Mouse (Mus musculus): ENCODE measurements at regions not wholly inside any gene's neighbourhood (a gene's known extent, or its start where the extent isn't known, plus 50 kb on each side); places are given as distances from the start of the nearest gene placed in this dataset.

GRCm38 (mm10) chr12:110207246-110207852 lies 71.5 kb upstream of the Dio3 start:
- H3K9ac ChIP-seq (ENCODE audit: low read depth, low read length) = no peak overlapping the region
- peaks cover 34% of the 10 kb centered on the region for H3K4me1 ChIP-seq (ENCODE audit: control insufficient read depth, insufficient read depth, low read length)
- ATAC-seq = no peak
- H3K9me3 ChIP-seq (ENCODE audit: control insufficient read depth, low read length) = no peaks in the 10 kb centered on the region
- H3K4me3 ChIP-seq (ENCODE audit: low read length) = no peak overlapping the region
- WGBS = 40% methylated on average over 9 of the region's 9 CpGs
- no peaks in the 10 kb centered on the region for H3K36me3 ChIP-seq (ENCODE audit: control insufficient read depth, insufficient read depth, low read length)
- no peaks in the 10 kb centered on the region for H3K27me3 ChIP-seq (replicated peaks; ENCODE audit: control insufficient read depth, insufficient read depth, low read length)
- no peak overlapping the region for H3K4me2 ChIP-seq (ENCODE audit: low read depth, low read length)
- H3K27ac ChIP-seq (ENCODE audit: low read length) = no peak overlapping the region

DNA sequence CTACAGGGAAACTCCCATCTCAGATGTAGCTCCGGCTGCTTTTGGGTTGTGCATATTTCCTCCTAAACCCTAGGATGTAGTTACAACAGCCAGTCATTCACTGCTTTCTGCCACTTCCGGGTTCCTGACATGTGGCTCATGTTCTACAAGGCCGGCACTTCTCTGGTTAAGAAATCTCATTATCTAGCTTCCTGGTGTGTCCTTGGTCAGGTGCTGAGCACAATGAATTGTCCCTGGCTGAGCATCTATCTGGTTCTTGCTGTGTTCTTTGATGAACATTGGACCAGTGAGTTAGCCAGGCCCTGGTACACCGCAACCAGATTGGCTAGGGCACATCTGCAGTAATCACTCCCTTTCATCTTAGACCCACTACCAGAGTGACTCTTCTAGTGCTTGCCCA lies 66.2 kb upstream of the Dio3 start:
- H3K4me2 ChIP-seq (ENCODE audit: low read depth, low read length) = no peak overlapping the region
- H3K4me3 ChIP-seq (ENCODE audit: low read length) = no peak overlapping the region
- ATAC-seq = peak; percentile 75
- peaks cover 6% of the 10 kb centered on the region; the same call in 1 of the 2 replicates for H3K4me1 ChIP-seq (ENCODE audit: control insufficient read depth, insufficient read depth, low read length)
- H3K36me3 ChIP-seq (ENCODE audit: control insufficient read depth, insufficient read depth, low read length) = no peaks in the 10 kb centered on the region
- no peak overlapping the region for H3K27ac ChIP-seq (ENCODE audit: low read length)
- WGBS = 60% methylated on average over 4 of the region's 4 CpGs
- no peaks in the 10 kb centered on the region for H3K27me3 ChIP-seq (replicated peaks; ENCODE audit: control insufficient read depth, insufficient read depth, low read length)
- H3K9ac ChIP-seq (ENCODE audit: low read depth, low read length) = no peak overlapping the region
- H3K9me3 ChIP-seq (ENCODE audit: control insufficient read depth, low read length) = no peaks in the 10 kb centered on the region

GRCm38 (mm10) chr12:110214833-110215232 lies 64.0 kb upstream of the Dio3 start:
- no peak overlapping the region for H3K4me2 ChIP-seq (ENCODE audit: low read depth, low read length)
- WGBS = 31% methylated on average over 8 of the region's 8 CpGs
- peaks cover 6% of the 10 kb centered on the region; the same call in 1 of the 2 replicates for H3K4me1 ChIP-seq (ENCODE audit: control insufficient read depth, insufficient read depth, low read length)
- H3K4me3 ChIP-seq (ENCODE audit: low read length) = no peak overlapping the region
- no peak overlapping the region for H3K27ac ChIP-seq (ENCODE audit: low read length)
- no peaks in the 10 kb centered on the region for H3K9me3 ChIP-seq (ENCODE audit: control insufficient read depth, low read length)
- H3K27me3 ChIP-seq (replicated peaks; ENCODE audit: control insufficient read depth, insufficient read depth, low read length) = no peaks in the 10 kb centered on the region
- ATAC-seq = peak; percentile 9; the same call in 1 of the 2 replicates
- no peaks in the 10 kb centered on the region for H3K36me3 ChIP-seq (ENCODE audit: control insufficient read depth, insufficient read depth, low read length)
- H3K9ac ChIP-seq (ENCODE audit: low read depth, low read length) = no peak overlapping the region

GRCm38 (mm10) chr12:110215311-110215710 lies 63.6 kb upstream of the Dio3 start:
- H3K4me3 ChIP-seq (ENCODE audit: low read length) = no peak overlapping the region
- H3K27ac ChIP-seq (ENCODE audit: low read length) = no peak overlapping the region
- H3K4me2 ChIP-seq (ENCODE audit: low read depth, low read length) = no peak overlapping the region
- H3K9me3 ChIP-seq (ENCODE audit: control insufficient read depth, low read length) = no peaks in the 10 kb centered on the region
- H3K9ac ChIP-seq (ENCODE audit: low read depth, low read length) = no peak overlapping the region
- 58% methylated on average over 6 of the region's 6 CpGs for WGBS
- peaks cover 6% of the 10 kb centered on the region; the same call in 1 of the 2 replicates for H3K4me1 ChIP-seq (ENCODE audit: control insufficient read depth, insufficient read depth, low read length)
- no peaks in the 10 kb centered on the region for H3K27me3 ChIP-seq (replicated peaks; ENCODE audit: control insufficient read depth, insufficient read depth, low read length)
- ATAC-seq = peak; percentile 14; the same call in 1 of the 2 replicates
- no peaks in the 10 kb centered on the region for H3K36me3 ChIP-seq (ENCODE audit: control insufficient read depth, insufficient read depth, low read length)

DNA sequence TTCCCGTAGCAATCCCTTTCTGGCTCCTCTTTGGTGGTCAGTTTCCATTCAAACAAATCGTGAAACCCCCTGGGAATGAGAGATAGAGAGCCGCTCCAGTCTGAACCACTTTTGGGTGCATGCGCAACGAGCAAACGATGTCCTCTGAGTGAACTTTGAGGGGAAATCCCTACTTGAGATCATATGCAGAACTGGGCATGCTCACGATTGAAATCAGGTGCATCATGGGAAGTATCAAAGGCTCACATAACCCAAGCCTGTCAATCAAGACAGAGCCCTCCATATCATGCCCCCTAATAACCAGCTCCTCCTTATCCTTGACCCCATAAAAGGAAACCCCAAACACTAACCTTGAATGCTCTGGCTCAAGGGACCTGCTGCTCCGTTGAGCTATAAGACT lies 59.1 kb upstream of the Dio3 start:
- ATAC-seq = no peak
- Histone ChIP-seq H3K4me2 (ENCODE audit: low read depth, low read length) (no peak overlapping the region), H3K27ac (ENCODE audit: low read length) (no peak overlapping the region), H3K36me3 (ENCODE audit: control insufficient read depth, insufficient read depth, low read length) (no peaks in the 10 kb centered on the region), H3K4me1 (ENCODE audit: control insufficient read depth, insufficient read depth, low read length) (peaks cover 6% of the 10 kb centered on the region; the same call in 1 of the 2 replicates), H3K9me3 (ENCODE audit: control insufficient read depth, low read length) (no peaks in the 10 kb centered on the region), H3K4me3 (ENCODE audit: low read length) (no peak overlapping the region), H3K27me3 (replicated peaks; ENCODE audit: control insufficient read depth, insufficient read depth, low read length) (no peaks in the 10 kb centered on the region), H3K9ac (ENCODE audit: low read depth, low read length) (no peak overlapping the region)
- WGBS = 61% methylated on average over 8 of the region's 8 CpGs

DNA sequence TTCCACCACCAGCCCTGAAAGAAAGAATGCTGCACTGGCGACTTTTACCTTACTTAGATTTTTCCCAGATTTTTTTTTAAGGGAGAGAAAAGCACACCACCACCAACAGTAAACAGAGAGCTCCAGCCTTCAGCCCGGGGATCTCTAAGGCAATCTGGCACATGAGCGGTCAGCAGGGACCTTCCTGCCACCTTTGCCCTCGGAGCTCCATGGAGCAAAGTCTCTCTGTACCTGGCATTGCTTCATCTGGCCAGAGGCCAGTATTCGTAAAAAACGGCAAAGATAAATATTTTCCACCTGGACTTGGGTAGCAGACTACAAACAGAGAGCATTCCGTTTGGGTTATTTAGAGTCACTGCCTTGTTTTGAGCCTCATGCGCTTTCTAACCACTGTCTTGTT lies 58.4 kb upstream of the Dio3 start:
- Histone ChIP-seq H3K27ac (ENCODE audit: low read length) (no peak overlapping the region), H3K36me3 (ENCODE audit: control insufficient read depth, insufficient read depth, low read length) (no peaks in the 10 kb centered on the region), H3K9ac (ENCODE audit: low read depth, low read length) (no peak overlapping the region), H3K4me2 (ENCODE audit: low read depth, low read length) (no peak overlapping the region), H3K27me3 (replicated peaks; ENCODE audit: control insufficient read depth, insufficient read depth, low read length) (no peaks in the 10 kb centered on the region), H3K4me1 (ENCODE audit: control insufficient read depth, insufficient read depth, low read length) (no peaks in the 10 kb centered on the region), H3K9me3 (ENCODE audit: control insufficient read depth, low read length) (no peaks in the 10 kb centered on the region), H3K4me3 (ENCODE audit: low read length) (no peak overlapping the region)
- WGBS = 44% methylated on average over 8 of the region's 8 CpGs
- ATAC-seq = peak; percentile 76

- ATAC-seq = 0 out of 2 replicates have a peak, but pooled peaks have one; percentile 29
- Histone ChIP-seq H3K9me3 (ENCODE audit: control insufficient read depth, low read length) (no peaks in the 10 kb centered on the region), H3K9ac (ENCODE audit: low read depth, low read length) (no peak overlapping the region), H3K4me3 (ENCODE audit: low read length) (no peak overlapping the region), H3K4me2 (ENCODE audit: low read depth, low read length) (no peak overlapping the region), H3K27ac (ENCODE audit: low read length) (no peak overlapping the region), H3K4me1 (ENCODE audit: control insufficient read depth, insufficient read depth, low read length) (no peaks in the 10 kb centered on the region), H3K27me3 (replicated peaks; ENCODE audit: control insufficient read depth, insufficient read depth, low read length) (no peaks in the 10 kb centered on the region), H3K36me3 (ENCODE audit: control insufficient read depth, insufficient read depth, low read length) (no peaks in the 10 kb centered on the region)
- WGBS = 57% methylated on average over 4 of the region's 4 CpGs
Observed at GRCm38 (mm10) chr12:110221184-110221583, 57.7 kb upstream of the Dio3 start.

DNA sequence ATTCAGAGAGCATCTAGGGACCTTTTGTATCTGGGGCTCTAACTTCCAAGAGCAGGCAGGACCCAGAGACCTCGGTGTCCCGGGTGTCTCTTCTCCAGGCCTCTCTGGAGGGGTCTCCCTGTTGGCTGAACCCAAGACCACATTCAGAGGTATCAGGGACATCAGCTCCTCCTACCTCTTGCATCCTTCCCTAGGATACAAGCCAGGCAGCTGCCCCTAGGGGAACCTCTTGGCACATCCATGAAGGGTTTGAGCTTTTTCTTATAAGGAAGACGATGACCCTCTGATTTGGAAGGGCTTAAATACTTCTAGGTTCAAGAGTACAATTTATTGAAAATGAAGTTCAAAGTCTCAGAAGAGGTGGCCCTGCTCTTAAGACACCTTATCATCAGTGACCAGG lies 57.2 kb upstream of the Dio3 start:
- no peak overlapping the region for H3K4me2 ChIP-seq (ENCODE audit: low read depth, low read length)
- H3K27me3 ChIP-seq (replicated peaks; ENCODE audit: control insufficient read depth, insufficient read depth, low read length) = no peaks in the 10 kb centered on the region
- no peaks in the 10 kb centered on the region for H3K9me3 ChIP-seq (ENCODE audit: control insufficient read depth, low read length)
- H3K27ac ChIP-seq (ENCODE audit: low read length) = no peak overlapping the region
- ATAC-seq = no peak
- WGBS = 65% methylated on average over 3 of the region's 3 CpGs
- H3K9ac ChIP-seq (ENCODE audit: low read depth, low read length) = no peak overlapping the region
- H3K36me3 ChIP-seq (ENCODE audit: control insufficient read depth, insufficient read depth, low read length) = no peaks in the 10 kb centered on the region
- H3K4me1 ChIP-seq (ENCODE audit: control insufficient read depth, insufficient read depth, low read length) = no peaks in the 10 kb centered on the region
- no peak overlapping the region for H3K4me3 ChIP-seq (ENCODE audit: low read length)

GRCm38 (mm10) chr12:110224250-110224649 lies 54.6 kb upstream of the Dio3 start:
- no peak overlapping the region for H3K4me2 ChIP-seq (ENCODE audit: low read depth, low read length)
- 86% methylated on average over 7 of the region's 7 CpGs for WGBS
- H3K36me3 ChIP-seq (ENCODE audit: control insufficient read depth, insufficient read depth, low read length) = no peaks in the 10 kb centered on the region
- no peak overlapping the region for H3K4me3 ChIP-seq (ENCODE audit: low read length)
- no peaks in the 10 kb centered on the region for H3K9me3 ChIP-seq (ENCODE audit: control insufficient read depth, low read length)
- no peak overlapping the region for H3K9ac ChIP-seq (ENCODE audit: low read depth, low read length)
- no peak for ATAC-seq
- no peak overlapping the region for H3K27ac ChIP-seq (ENCODE audit: low read length)
- no peaks in the 10 kb centered on the region for H3K27me3 ChIP-seq (replicated peaks; ENCODE audit: control insufficient read depth, insufficient read depth, low read length)
- H3K4me1 ChIP-seq (ENCODE audit: control insufficient read depth, insufficient read depth, low read length) = no peaks in the 10 kb centered on the region

- no peaks in the 10 kb centered on the region for H3K36me3 ChIP-seq (ENCODE audit: control insufficient read depth, insufficient read depth, low read length)
- no peak overlapping the region for H3K4me2 ChIP-seq (ENCODE audit: low read depth, low read length)
- no peak for ATAC-seq
- H3K4me1 ChIP-seq (ENCODE audit: control insufficient read depth, insufficient read depth, low read length) = peaks cover 8% of the 10 kb centered on the region
- no peak overlapping the region for H3K27ac ChIP-seq (ENCODE audit: low read length)
- no peaks in the 10 kb centered on the region for H3K9me3 ChIP-seq (ENCODE audit: control insufficient read depth, low read length)
- no peak overlapping the region for H3K4me3 ChIP-seq (ENCODE audit: low read length)
- H3K27me3 ChIP-seq (replicated peaks; ENCODE audit: control insufficient read depth, insufficient read depth, low read length) = no peaks in the 10 kb centered on the region
- no peak overlapping the region for H3K9ac ChIP-seq (ENCODE audit: low read depth, low read length)
- 86% methylated on average over 12 of the region's 12 CpGs for WGBS
Observed at GRCm38 (mm10) chr12:110228011-110228411, 50.9 kb upstream of the Dio3 start.

Measured in intestine, embryonic 16.5 days (tissue).